Mouse (Mus musculus): ENCODE results near the gene Bag5. TPM values are rescaled to one million over a fixed set of nuclear protein-coding genes. Genes with fewer than 3 reads are reported as not detected.

The Bag5 gene
- total RNA-seq, 2 experiments from 2014 or later = 16.0 to 16.9 TPM

Other genes starting within 250 kb of the Bag5 start
- gene Gm266, start 227.4 kb downstream of the Bag5 start, total RNA-seq (2021) = under 1 TPM in 1 of 2 experiments, not detected in 1; 0.18 TPM
- 100 to 1,000 TPM; 160 to 165 TPM for gene Eif5, start 175.2 kb downstream of the Bag5 start, total RNA-seq (2021)
- 10 to 100 TPM; 52.7 to 55.0 TPM for gene Mark3, start 138.7 kb downstream of the Bag5 start, total RNA-seq (2021)
- 10 to 100 TPM in 1 of 2 experiments, 1 to 10 TPM in 1; 5.9 to 12.2 TPM for gene Ckb, start 40.9 kb downstream of the Bag5 start, total RNA-seq (2021)
- gene Trmt61a, start 35.2 kb downstream of the Bag5 start, total RNA-seq (2021) = 1 to 10 TPM; 2.4 to 3.9 TPM
- gene Apopt1, start within 50 bp of the Bag5 start, total RNA-seq (2021) = 10 to 100 TPM; 40.5 to 43.5 TPM
- 10 to 100 TPM; 59.1 to 60.1 TPM for gene Klc1, start 45.6 kb upstream of the Bag5 start, total RNA-seq (2021)
- under 1 TPM; 0.31 to 0.32 TPM for gene Xrcc3, start 100.6 kb upstream of the Bag5 start, total RNA-seq (2021)
- 10 to 100 TPM; 13.6 to 15.8 TPM for gene Zfyve21, start 100.9 kb upstream of the Bag5 start, total RNA-seq (2021)
- gene Ppp1r13b, start 194.9 kb upstream of the Bag5 start, total RNA-seq (2021) = 1 to 10 TPM; 7.3 to 9.1 TPM

All from gastrocnemius, adult 18-20 months (tissue).